Mouse (Mus musculus) midbrain, embryonic 15.5 days (tissue): ENCODE results near the gene 4930469K13Rik. TPM values are rescaled to one million over a fixed set of nuclear protein-coding genes. Genes with fewer than 3 reads are reported as not detected.

Experiments used
- ATAC-seq: fragments of 200-750 bp; cut with Nextera tagmentation; replicated peaks from 2 replicates; pipeline ENCODE4 v1.8.0; 2017; ENCODE audit warnings: moderate TSS enrichment
- H3K27ac ChIP-seq: fragments of 300-500 bp; sonication (generic); 2 replicates; pipeline ENCODE4 v1.5.1; 2015; ENCODE audit warnings: mild to moderate bottlenecking, inconsistent platforms
- H3K27me3 ChIP-seq: fragments of 300-500 bp; sonication (generic); replicated peaks from 2 replicates; pipeline ENCODE4 v1.6.1; 2015; ENCODE audit warnings: inconsistent platforms
- H3K36me3 ChIP-seq: fragments of 300-500 bp; sonication (generic); replicated peaks from 2 replicates; pipeline ENCODE4 v1.6.1; 2015; ENCODE audit warnings: inconsistent platforms
- H3K4me1 ChIP-seq: fragments of 300-500 bp; sonication (generic); 2 replicates; pipeline ENCODE4 v1.6.1; 2015; ENCODE audit warnings: inconsistent platforms
- H3K4me2 ChIP-seq: fragments of 300-500 bp; sonication (generic); 2 replicates; pipeline ENCODE4 v1.6.1; 2015; ENCODE audit warnings: inconsistent platforms, mild to moderate bottlenecking, moderate library complexity
- H3K4me3 ChIP-seq: fragments of 300-500 bp; sonication (generic); 2 replicates; pipeline ENCODE4 v1.5.1; 2015; ENCODE audit warnings: mild to moderate bottlenecking, inconsistent platforms
- H3K9ac ChIP-seq: fragments of 300-500 bp; sonication (generic); 2 replicates; pipeline ENCODE4 v1.6.1; 2015; ENCODE audit warnings: mild to moderate bottlenecking, inconsistent platforms
- H3K9me3 ChIP-seq: fragments of 300-500 bp; sonication (generic); 2 replicates; pipeline ENCODE4 v1.6.1; 2016; ENCODE audit warnings: inconsistent platforms
- WGBS: fragments of 180-500 bp; shearing (Covaris S2); methylation state at CpG from one replicate; pipeline ENCODE4 v1.1.7; 2015; ENCODE audit warnings: mixed read lengths; 5-methylcytosine and 5-hydroxymethylcytosine counted together
- polyA plus RNA-seq: library from polyadenylated mRNA; unstranded; fragments of >200 nt; fragmentation: Nextera tagmentation; extraction: Ambion mirVana; gene quantifications from 2 replicates; pipeline ENCODE4 v1.2.1, GENCODE M21; 2015

The 4930469K13Rik gene
- polyA plus RNA-seq, 1 experiment from 2014 or later, result not detected

DNA sequence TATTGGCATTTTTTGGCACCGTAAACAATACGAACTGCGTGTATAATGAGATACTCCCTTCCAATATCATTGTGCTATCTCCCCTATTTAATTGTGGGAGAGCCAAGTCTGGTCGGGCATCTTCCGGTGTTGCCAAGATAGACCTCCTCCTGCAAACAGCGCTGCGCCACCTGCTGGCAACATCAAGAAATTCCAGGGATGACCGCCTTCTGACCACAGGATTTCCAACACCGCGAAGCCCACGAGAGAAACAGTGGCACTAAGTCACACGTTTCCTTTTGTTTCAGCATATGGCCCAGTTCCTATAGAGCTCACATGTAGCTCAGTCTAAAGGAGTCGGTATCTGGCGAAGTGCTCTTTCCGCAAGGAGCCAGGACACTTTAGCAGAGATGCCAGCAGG lies 24.6 kb downstream of the 4930469K13Rik start:
- Histone ChIP-seq H3K9ac (no peak overlapping the region), H3K4me1 (no peaks in the 10 kb centered on the region; the same call in 1 of the 2 replicates), H3K9me3 (no peaks in the 10 kb centered on the region), H3K4me2 (peak overlapping the region; percentile 29; the same call in 1 of the 2 replicates), H3K4me3 (no peak overlapping the region), H3K27me3 (0 out of 2 replicates have a peak, but pooled peaks cover 5% of the 10 kb centered on the region), H3K36me3 (no peaks in the 10 kb centered on the region), H3K27ac (no peak overlapping the region)
- WGBS, result 12% methylated on average over 15 of the region's 15 CpGs
- ATAC-seq, result 0 out of 2 replicates have a peak, but pooled peaks have one; percentile 33

DNA sequence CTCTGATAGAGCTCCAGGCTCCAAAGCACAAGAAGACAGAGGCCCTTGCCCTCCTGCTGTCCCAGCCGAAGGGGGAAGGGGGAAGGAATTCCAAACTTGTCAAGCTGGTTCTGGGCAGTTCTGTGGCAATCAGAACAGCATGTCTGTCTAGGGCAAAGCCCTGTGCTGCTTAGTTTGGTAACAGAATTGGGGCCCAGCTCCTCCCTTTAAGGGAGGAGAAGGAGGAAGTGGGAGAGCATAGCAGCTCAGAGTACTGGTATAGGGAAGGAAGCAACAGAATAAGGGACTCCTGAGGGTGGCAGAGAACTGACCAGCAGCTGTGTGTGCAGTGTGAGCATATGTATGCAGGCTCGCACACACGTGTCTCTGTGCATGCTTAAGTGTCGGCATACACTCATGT lies 26.0 kb downstream of the 4930469K13Rik start:
- ATAC-seq, result no peak
- Histone ChIP-seq H3K27me3 (0 out of 2 replicates have a peak, but pooled peaks cover 5% of the 10 kb centered on the region), H3K9me3 (no peaks in the 10 kb centered on the region), H3K9ac (no peak overlapping the region), H3K4me3 (no peak overlapping the region), H3K27ac (no peak overlapping the region), H3K4me2 (no peak overlapping the region), H3K36me3 (no peaks in the 10 kb centered on the region), H3K4me1 (no peaks in the 10 kb centered on the region; the same call in 1 of the 2 replicates)
- 80% methylated on average over 4 of the region's 4 CpGs for WGBS

DNA sequence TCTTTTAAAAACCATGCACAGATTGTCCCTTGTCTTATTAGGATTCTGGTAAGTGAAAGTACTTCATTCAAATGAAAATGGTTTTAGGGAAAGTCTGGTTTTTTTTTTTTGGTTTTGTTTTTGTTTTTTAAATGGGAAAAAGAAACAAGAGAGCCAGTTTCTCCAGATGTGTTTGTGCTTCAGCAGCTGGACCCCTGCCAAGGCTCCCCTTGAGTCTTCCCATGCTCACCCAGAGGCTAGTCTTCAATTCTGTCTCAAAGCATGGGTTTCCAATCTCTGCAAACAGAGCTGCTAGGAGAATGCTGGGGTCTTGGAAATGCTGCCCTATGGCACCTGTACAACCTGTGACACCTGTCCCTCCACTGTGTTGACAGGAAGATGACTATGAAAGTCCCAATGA lies 27.8 kb downstream of the 4930469K13Rik start:
- no peak for ATAC-seq
- H3K9ac ChIP-seq, result no peak overlapping the region
- H3K27me3 ChIP-seq, result 0 out of 2 replicates have a peak, but pooled peaks cover 5% of the 10 kb centered on the region
- H3K4me1 ChIP-seq, result no peaks in the 10 kb centered on the region; the same call in 1 of the 2 replicates
- H3K27ac ChIP-seq, result no peak overlapping the region
- no peak overlapping the region for H3K4me2 ChIP-seq
- no peaks in the 10 kb centered on the region for H3K9me3 ChIP-seq
- no peak overlapping the region for H3K4me3 ChIP-seq
- H3K36me3 ChIP-seq, result no peaks in the 10 kb centered on the region

DNA sequence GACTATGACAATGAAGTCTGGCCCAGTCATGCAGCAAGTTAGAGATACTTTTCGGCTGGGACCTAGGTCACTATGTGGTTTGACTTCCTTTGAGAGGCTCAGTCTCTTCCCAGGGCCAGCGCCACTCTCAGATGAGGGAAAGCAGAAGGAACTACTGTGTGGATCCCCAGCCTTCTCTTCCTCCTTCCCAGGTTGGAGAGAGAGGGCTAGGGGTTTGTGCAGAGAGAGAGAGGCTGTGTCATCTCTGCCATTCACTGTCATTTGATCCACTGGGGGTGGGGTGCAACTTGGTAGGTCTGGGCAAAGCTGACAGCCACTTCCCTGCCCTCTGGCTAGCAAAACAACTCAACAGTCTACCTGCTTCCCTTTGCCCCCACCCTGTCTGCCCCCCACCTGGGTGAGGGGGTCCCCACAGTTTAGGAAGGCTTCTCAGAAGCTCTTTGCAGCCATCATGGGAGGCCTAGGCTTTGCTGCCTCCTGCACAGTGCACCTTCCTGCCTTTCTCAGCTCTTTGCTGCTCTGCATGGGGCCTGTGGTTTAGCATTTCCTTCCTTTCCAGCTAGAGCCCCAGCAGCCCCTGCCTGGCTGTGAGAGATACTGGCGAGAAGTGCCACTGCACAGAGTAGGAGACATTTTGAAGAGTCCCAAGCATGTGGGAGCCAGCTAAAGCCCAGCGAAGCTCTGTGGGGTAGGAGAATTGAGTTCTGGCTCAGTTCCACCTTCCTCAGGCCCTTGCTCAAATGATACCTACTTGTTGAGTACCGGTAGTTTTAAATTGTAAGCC lies 34.5 kb downstream of the 4930469K13Rik start:
- Histone ChIP-seq H3K36me3 (no peaks in the 10 kb centered on the region), H3K27me3 (no peaks in the 10 kb centered on the region), H3K9ac (no peak overlapping the region), H3K9me3 (no peaks in the 10 kb centered on the region), H3K4me1 (no peaks in the 10 kb centered on the region), H3K27ac (no peak overlapping the region), H3K4me2 (no peak overlapping the region), H3K4me3 (no peak overlapping the region)
- 71% methylated on average over 5 of the region's 5 CpGs for WGBS
- ATAC-seq, result no peak

DNA sequence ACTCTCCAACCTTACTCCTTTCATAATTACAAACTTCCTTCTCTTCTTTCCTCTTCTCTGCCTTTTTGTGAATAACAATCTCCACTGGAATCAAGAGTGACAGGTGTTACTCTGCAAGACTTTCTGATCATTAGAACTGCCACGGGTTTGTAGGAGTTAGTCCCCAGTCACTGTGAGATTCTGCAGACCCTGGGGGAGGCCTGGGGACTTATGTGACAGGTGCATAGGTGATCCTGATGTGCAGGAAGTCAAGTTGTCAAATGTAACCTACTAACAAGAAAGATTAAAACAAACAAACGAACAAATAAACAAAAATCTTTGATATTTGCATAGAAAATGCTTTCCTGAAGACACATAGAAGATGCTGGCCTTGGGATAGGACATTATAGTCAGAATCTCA lies 35.1 kb downstream of the 4930469K13Rik start:
- ATAC-seq, result no peak
- H3K9me3 ChIP-seq, result no peaks in the 10 kb centered on the region
- 60% methylated on average over 2 of the region's 2 CpGs for WGBS
- no peaks in the 10 kb centered on the region for H3K4me1 ChIP-seq
- no peaks in the 10 kb centered on the region for H3K27me3 ChIP-seq
- H3K27ac ChIP-seq, result no peak overlapping the region
- H3K4me3 ChIP-seq, result no peak overlapping the region
- H3K36me3 ChIP-seq, result no peaks in the 10 kb centered on the region
- no peak overlapping the region for H3K9ac ChIP-seq
- H3K4me2 ChIP-seq, result no peak overlapping the region

DNA sequence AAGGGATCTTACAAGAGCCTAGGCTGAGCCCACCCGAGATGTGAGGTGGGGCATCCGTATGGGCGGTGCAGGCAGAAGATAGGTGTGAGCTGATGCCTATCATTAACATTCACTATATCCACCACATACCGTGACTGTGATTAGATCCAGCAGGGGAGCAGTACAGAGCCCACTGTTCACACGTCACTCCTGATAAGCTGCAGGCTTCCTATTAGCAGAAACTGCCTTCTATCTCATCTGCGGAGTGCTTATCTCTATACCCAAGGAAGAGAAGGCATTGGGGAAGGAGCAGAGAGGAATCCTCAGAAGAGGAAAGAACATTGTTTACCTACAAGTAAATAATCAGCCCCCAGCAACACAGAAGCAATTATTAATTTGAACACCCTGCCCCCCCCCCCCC lies 36.6 kb downstream of the 4930469K13Rik start:
- H3K4me3 ChIP-seq, result no peak overlapping the region
- no peak overlapping the region for H3K9ac ChIP-seq
- no peaks in the 10 kb centered on the region for H3K4me1 ChIP-seq
- 72% methylated on average over 6 of the region's 6 CpGs for WGBS
- no peaks in the 10 kb centered on the region for H3K36me3 ChIP-seq
- H3K4me2 ChIP-seq, result no peak overlapping the region
- no peaks in the 10 kb centered on the region for H3K9me3 ChIP-seq
- no peak overlapping the region for H3K27ac ChIP-seq
- no peak for ATAC-seq
- H3K27me3 ChIP-seq, result no peaks in the 10 kb centered on the region

DNA sequence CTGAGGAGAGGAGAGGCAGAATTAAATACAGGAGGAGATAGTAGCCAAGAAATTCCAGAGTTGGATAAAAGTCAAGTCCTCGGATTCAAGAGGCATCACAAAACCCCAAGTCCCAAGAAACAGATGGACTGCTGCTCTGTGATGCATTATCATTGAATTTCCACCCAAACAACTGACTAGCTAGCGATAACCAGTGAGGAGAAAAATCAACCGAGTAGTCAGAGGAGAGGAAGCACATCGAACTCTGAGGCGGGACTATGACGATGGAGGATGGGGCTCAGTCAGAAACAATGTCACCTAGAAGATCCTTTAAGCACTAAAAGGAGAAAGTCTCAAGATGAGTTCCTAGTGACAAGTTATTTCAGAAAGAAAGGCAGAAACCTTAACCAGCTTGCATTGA lies 39.4 kb downstream of the 4930469K13Rik start:
- Histone ChIP-seq H3K4me3 (no peak overlapping the region), H3K9ac (no peak overlapping the region), H3K4me2 (no peak overlapping the region), H3K27me3 (no peaks in the 10 kb centered on the region), H3K4me1 (no peaks in the 10 kb centered on the region), H3K9me3 (no peaks in the 10 kb centered on the region), H3K36me3 (no peaks in the 10 kb centered on the region), H3K27ac (no peak overlapping the region)
- WGBS, result 88% methylated on average over 6 of the region's 6 CpGs
- no peak for ATAC-seq

DNA sequence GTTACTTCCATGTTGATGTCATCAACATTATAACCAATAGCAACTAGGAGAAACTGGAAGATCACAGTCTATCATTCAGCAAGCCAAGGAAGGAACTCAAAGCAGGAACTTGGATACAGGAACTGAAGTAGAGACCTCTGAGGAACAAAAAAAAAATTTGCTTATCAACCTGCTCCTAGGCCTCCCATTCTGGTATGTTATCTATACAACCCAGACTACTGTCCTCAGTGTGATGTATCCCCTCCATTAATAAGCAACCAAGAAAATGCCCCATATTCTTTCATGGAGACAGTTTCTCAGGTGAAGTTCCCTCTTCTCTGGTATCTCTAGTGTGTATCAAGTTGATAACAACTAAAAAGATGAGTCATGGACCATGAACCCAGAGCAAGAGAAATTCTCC lies 40.0 kb downstream of the 4930469K13Rik start:
- Histone ChIP-seq H3K4me1 (no peaks in the 10 kb centered on the region), H3K4me2 (no peak overlapping the region), H3K27me3 (no peaks in the 10 kb centered on the region), H3K4me3 (no peak overlapping the region), H3K27ac (no peak overlapping the region), H3K9ac (no peak overlapping the region), H3K9me3 (no peaks in the 10 kb centered on the region), H3K36me3 (no peaks in the 10 kb centered on the region)
- ATAC-seq, result no peak

DNA sequence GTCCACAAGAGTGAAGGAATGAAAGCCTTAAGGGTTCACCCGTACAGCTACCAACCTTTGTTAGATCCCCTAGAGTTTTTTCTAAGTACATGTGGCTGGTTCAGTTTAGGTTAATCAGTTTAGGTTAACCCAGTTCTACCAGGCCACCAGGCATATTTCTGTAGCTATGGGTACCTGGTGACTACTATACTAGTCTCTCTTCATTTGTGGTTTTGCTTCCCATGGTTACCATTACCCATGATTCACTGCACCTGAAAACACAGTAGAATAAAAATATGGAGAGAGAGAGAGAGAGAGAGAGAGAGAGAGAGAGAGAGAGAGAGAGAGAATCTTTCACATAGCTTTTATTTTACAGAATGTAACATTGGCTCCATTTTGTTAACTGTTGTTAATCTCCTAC lies 41.6 kb downstream of the 4930469K13Rik start:
- H3K27me3 ChIP-seq, result no peaks in the 10 kb centered on the region
- H3K4me3 ChIP-seq, result no peak overlapping the region
- H3K4me1 ChIP-seq, result no peaks in the 10 kb centered on the region
- H3K4me2 ChIP-seq, result no peak overlapping the region
- no peak for ATAC-seq
- H3K27ac ChIP-seq, result no peak overlapping the region
- H3K36me3 ChIP-seq, result no peaks in the 10 kb centered on the region
- no peak overlapping the region for H3K9ac ChIP-seq
- no peaks in the 10 kb centered on the region for H3K9me3 ChIP-seq
- WGBS, result 92% methylated on average over 1 of the region's 1 CpGs

DNA sequence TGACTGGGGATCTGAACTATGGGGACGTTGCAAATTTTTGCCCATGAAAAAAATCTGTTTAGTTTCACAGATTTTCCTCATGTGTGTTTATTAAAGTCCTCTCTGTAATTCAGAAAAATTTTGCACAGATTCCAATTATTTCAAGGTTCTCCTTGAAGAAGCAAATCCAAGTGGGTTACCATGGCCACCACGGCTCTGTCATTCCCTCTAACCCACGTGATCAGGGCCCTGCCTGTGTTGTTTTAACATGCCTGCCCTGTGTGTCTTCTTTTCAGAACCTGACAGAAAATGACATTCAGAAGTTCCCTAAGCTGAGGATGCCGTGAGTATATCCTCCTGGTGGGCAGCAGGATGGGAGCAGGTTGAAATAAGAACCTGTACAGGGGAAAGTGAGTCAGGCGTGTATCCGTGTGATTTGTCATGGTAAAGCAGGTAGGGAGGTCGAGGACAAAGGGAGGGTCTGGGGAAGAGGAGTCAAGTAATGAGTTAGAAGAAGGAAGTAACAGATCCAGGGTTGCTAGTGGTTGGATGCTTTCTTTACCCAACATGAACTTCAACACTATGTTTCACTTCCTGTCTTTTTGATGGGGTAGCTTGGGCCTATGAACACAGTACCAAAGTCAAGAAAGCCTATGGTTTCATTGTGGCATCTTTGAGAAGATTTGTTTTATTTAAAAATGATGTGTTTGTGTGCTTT lies 44.2 kb downstream of the 4930469K13Rik start:
- 73% methylated on average over 7 of the region's 7 CpGs for WGBS
- Histone ChIP-seq H3K9me3 (no peaks in the 10 kb centered on the region), H3K36me3 (no peaks in the 10 kb centered on the region), H3K9ac (no peak overlapping the region), H3K27me3 (no peaks in the 10 kb centered on the region), H3K4me1 (no peaks in the 10 kb centered on the region), H3K4me3 (no peak overlapping the region), H3K27ac (no peak overlapping the region), H3K4me2 (no peak overlapping the region)
- no peak for ATAC-seq

DNA sequence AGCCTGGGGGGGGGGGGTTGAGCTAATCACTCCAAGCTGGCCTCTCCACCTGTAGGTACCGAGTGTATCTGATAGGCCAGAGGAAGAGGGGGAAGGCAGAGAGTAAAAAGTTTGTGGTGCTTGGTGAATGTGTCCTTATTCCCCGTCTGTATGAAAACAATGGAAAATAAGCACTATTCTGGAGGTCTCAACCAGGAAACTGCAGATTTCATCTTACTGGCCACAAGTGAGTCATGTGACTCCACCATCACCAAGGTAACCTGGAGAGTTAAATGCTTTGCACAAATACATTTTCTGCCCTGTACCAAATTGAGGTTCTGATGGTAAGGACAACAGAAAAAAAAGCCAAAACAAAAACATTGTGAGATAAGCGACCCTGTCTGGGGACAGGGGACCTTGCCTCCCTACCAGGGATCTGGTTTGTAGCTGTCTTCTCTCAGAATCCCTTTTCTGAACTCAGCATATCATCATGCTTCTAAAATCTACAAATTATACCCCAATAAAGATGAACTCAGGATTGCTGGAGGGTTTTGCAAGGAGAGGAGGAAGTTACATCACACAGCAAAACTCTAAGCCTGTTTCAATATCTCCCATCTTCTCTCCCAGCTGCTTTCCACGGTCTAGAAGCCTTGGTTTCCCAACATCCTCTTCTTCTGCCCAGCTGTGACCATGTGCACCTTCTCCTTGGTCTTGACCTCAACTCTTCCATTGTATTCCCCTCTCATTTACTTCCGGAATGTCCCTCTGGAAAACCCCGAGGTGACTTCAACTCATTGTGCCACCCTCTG lies 45.1 kb downstream of the 4930469K13Rik start:
- Histone ChIP-seq H3K4me2 (no peak overlapping the region), H3K9ac (no peak overlapping the region), H3K4me1 (no peaks in the 10 kb centered on the region), H3K27ac (no peak overlapping the region), H3K36me3 (no peaks in the 10 kb centered on the region), H3K9me3 (no peaks in the 10 kb centered on the region), H3K4me3 (no peak overlapping the region), H3K27me3 (no peaks in the 10 kb centered on the region)
- 88% methylated on average over 6 of the region's 6 CpGs for WGBS
- no peak for ATAC-seq

DNA sequence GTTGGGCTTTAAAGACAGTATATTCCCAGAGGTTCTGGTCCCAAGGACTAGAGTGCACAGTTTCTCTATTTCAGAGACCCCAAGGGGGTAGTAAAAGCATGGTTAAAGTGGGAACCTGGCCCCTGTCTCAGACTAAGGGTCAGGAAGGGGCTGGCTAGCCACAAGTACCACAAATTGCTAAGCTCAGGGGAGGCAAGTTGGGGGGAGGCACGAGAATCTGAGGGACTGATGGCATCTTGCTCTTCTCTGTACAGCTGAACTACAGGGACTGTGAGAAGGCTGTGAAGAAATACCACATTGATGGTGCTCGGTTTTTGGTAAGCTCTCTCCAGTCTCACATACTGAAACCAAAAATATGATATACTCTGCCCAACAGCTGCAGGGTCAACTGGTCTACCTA lies 47.7 kb downstream of the 4930469K13Rik start:
- Histone ChIP-seq H3K4me2 (no peak overlapping the region), H3K4me3 (no peak overlapping the region), H3K27ac (no peak overlapping the region), H3K9me3 (no peaks in the 10 kb centered on the region), H3K4me1 (no peaks in the 10 kb centered on the region), H3K36me3 (no peaks in the 10 kb centered on the region), H3K9ac (no peak overlapping the region), H3K27me3 (no peaks in the 10 kb centered on the region)
- 84% methylated on average over 2 of the region's 2 CpGs for WGBS
- ATAC-seq, result no peak
